Mouse (Mus musculus) neutrophil, adult 5-6 weeks (primary cell): ENCODE data around the gene Clptm1. TPM values are rescaled to one million over a fixed set of nuclear protein-coding genes. Genes with fewer than 3 reads are reported as not detected.
A peak's percentile ranks its signal among the peaks of the same experiment; 100 is the strongest.

Experiments
- ATAC-seq: fragments of 151-379, 151-347 bp; 2 replicates; pipeline ENCODE4 v1.8.0; 2017; ENCODE audit warnings: mild to moderate bottlenecking, moderate TSS enrichment; ENCODE audit not compliant: insufficient number of reproducible peaks, poor library complexity, low FRiP score, severe bottlenecking; ENCODE audit errors: extremely low read depth
- total RNA-seq: library from RNA; stranded (forward); fragments of 200-1000 nt; gene quantifications from 2 replicates; pipeline ENCODE4 v1.2.3, GENCODE M21; 2017

The Clptm1 gene
- total RNA-seq: 45.9 and 51.4 TPM in 2 replicates

DNA sequence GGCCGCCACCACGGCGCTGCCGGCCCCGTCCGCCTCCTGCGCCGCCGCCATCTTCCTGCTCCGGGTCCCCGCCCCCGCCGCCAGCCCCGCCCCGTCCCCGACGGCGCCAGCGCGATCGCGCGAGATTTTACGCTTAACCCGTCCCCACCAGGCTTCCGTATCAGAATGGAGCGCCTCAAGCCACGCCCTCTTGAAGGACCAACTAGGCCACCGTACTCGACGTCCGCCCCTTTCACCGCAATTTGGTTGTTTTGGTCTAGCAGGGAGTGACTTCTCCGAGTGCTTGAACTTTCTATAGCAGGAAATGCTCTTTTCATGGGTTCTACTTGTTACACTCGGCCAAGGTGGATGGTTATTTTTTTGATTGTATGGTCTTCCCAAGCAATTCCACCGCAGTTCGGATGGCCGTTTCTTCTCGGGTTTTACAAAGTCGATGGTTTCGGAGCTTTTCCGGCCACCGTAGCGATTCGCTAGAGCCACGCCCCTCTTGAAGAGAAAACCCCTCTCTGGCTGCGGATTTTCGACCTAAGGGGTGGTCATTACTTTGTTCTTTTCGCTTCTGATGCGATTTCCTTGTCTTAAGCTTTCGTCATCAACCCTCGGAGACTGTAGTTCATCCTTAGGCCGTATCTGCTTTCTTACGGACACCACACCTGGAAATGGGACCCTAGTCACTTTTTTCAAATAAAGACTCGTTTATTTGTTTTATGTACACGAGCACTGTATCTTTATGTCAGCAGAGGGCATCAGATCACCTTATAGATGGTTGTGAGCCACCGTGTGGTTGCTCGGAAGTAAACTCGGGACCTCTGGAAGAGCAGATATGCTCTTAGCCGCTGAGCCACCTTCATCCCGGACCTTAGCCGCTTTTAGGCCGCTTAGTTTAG is at the start of gene Clptm1:
Gene Clptm1, minus strand, starts transcription at position 79 of the 887 bp plus-strand sequence.
- peak; percentile 78 for ATAC-seq

DNA sequence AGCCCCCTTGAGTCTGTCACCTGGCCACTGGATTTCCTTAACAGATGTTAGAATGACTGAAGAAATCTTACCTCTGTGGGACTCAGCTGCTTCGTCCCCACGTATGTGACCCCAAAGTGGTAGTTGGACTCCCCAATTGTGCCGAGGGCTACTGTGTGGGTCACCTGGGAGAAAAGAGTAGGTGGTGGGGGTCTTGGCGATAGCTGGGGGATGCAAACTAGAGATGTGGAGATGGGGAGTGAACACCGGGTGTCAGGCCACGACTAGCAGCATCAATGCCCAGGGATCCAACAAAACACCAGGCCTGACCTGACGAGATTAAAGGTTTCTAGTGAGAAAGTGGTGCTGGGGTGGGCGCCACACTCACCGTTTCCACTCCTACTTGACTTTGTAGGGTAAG is 48.8 kb upstream of the Clptm1 start:
- no peak for ATAC-seq

DNA sequence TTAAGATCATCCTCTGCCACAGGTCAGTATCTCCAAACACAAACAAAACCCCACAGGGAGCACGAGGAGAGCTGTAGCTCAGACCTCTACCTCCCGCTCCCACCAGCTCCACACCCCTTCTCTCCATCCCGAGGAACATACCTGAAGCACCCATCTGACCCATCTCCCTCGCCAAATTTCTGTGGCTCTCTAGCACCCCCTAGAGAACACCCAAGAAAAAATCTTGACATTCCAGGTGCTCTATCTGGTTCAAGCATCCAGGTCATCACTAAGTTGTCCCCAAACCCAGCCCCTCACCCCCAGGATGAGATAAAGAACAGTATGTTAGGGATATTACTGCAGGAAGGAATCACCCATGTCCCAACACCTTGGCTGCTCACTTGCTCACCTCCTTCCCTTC is 48.4 kb upstream of the Clptm1 start:
- no peak for ATAC-seq

DNA sequence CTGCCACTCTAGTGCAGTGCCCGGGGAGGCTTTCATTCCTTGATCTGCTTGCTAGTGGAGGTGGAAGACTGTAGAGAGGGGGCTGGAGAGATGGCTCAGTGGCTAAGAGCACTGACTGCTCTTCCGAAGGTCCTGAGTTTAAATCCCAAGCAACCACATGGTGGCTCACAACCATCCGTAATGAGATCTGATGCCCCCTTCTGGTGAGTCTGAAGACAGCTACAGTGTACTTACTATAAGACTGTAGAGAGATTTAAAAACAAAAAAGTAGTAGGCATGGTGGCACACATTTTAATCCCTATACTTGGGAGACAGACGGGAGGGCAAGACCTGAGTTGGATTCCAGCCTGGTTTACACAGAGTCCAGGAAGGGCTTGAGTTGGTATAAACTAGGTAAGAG is 47.6 kb upstream of the Clptm1 start:
- ATAC-seq: no peak

DNA sequence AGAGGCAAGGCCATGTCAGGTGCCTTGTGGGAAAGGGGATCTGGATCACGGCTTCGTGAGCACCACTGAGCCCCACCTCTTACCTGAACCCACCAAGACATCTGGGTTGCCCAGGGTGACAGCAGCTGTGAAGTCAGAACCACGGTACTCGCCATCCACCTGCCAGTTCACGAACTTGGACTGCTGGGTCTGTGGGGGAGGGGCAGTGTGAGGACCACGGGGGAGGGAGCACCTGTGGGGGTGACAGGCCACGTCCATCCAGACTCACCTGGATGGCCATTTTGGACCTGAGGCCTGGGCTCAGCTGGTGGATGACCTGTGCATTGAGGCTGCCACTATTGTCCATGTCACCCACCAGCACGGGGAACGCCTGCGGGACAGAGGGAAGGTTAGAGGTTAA is 45.8 kb upstream of the Clptm1 start:
- no peak for ATAC-seq

DNA sequence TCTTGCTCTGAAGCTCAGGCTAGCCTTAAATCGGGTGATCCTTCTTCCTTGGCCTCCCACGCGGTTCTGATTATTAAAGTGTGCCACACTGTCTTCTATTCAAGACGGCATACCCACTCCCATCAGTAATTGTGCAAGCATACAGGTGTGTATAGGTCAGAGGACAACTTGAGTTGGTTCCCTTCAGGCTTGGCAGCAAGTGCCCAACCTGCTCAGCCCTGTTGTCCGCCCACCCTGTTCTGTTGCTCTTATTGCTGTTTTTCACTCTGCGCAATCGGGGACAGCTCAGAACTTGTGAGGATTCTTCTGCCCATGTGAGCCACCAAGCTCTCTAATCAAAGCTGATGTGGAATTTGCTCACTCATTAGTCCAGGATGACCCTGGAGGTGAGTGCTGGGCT is 40.4 kb upstream of the Clptm1 start:
- ATAC-seq: no peak

DNA sequence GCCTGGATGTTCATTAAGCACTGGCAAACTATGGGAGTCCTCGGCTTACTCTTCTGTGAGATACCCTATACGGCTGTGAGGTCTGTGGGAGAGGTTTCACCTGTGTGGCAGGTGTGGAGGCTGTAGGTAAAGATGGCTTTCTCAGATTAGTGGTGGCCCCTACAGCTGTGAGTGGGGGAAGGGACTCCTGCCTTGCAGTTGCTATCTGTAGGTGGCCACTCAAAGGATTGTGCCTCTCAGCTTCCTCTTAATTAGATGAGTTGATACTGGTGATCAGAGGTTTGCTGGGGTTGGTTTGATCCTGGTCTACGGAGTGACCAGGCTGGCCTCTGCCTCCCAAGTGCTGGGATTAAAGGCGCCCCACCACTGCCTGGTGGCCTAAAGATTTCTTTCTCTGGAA is 39.6 kb upstream of the Clptm1 start:
- no peak for ATAC-seq

DNA sequence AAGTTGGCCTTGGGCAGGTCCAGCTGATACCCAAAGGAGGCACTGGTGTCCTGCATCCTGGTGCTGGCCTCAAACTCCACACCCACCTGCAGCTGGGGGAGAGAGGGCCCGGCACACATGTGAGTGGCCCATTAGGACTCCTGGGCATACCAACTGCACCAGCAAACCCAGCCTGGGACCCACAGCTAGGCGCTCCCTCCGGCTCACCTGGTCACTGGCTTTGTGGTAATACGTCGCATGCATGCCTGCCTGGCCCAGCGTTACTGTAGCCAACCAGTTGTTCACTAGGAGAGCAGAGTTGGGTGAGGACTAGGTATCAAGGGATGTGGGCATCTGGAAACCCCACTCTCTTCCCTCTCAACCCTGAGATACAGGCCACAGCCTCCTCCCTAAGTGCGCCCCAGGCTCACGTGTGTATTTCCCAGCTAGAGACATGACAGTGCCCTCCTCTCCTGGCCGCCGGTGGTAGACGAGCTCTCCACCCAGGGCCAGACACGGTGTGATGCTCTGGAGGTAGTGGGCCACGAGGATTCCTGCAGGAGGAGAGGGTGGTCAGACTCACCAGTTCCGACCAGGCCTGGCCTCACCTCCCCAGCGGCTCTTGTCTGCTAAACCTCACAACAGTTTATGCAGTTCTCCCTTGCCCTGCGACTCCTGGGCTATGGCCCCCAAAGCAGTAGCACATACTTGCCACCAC is 38.2 kb upstream of the Clptm1 start:
- ATAC-seq: no peak

DNA sequence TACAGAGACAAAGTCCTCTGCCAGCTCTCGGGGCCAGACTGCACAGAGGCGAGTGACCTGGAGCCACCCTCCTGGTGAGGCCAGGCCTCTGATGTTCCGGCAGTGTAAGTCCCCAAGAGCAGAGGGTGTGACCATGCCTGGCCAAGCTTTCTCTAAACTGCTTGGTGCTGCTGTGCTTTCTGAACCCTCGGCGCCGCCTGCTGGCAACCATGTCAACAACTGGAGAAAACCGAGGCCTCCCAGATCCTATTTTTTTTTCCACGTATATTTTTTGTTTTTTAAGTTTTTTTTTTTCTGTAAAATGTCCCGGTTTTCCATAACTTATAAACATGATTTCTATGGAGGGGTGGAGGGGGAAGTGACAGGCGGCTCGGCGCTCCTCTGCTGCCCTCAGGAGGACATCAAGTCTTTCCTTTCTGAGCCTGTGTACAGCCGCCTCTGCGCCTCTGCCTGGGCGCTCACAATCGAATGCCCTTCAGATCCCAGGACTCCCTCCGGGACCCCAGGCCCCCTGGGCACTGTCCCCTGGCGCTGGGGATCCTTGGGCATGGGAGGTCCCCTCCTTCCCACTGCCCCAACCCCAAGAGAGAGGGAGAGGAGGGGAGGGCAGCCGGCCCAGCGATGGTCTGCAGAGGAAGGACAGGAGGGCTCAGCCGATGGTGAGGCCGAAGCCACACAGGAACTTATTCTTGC is 36.4 kb upstream of the Clptm1 start:
- ATAC-seq: no peak

DNA sequence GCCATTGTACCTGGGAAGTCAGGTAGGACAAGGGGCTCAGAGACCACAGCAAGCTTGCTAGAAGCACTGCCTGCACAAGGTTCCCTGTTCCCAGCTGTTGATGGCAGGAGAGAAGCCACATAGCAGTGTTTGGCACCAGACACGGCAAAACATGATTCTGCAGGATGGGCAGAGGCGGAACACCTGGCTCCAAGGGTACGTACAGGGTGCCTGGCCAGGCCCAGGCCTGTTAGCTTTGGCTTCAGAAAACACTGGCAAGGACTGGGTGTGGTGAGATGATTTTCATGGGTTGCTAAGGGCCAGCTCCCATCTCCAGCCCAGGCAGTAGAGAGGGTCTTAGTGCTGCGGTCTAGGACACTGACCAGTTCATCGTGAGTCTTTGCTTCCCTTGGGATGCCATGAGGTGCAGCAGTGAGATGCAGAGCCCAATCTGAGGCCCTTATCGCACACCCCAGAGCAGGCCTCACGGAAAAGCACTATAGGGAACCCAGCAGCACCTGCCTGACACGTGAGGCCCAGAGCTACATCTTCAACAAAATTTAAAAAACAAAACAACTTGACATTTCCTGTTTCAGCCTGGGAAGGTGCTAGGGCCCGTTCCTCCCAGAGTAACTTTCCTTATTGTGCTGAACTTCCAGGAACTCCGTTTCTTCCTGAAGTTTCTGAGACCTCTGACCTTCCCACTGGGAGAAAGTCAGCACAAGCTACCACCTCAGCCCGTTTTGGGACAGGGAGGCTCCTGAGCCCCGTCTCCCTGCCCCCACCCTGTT is 35.7 kb upstream of the Clptm1 start:
- ATAC-seq: no peak

DNA sequence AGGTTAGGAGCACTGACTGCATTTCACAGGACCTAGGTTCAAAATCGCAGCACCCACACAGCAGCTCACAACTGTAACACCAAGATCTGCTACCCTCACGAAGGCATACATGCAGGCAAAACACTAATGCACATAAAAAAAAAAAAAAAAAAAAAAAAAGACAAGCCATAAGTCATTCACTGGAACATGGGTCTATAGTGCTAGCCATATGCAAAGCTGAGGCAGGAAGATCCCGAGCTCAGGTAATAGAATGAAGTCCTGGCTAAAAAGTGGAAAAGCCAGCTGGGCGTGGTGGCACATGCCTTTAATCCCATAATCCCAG is 35.0 kb upstream of the Clptm1 start:
- ATAC-seq: no peak

DNA sequence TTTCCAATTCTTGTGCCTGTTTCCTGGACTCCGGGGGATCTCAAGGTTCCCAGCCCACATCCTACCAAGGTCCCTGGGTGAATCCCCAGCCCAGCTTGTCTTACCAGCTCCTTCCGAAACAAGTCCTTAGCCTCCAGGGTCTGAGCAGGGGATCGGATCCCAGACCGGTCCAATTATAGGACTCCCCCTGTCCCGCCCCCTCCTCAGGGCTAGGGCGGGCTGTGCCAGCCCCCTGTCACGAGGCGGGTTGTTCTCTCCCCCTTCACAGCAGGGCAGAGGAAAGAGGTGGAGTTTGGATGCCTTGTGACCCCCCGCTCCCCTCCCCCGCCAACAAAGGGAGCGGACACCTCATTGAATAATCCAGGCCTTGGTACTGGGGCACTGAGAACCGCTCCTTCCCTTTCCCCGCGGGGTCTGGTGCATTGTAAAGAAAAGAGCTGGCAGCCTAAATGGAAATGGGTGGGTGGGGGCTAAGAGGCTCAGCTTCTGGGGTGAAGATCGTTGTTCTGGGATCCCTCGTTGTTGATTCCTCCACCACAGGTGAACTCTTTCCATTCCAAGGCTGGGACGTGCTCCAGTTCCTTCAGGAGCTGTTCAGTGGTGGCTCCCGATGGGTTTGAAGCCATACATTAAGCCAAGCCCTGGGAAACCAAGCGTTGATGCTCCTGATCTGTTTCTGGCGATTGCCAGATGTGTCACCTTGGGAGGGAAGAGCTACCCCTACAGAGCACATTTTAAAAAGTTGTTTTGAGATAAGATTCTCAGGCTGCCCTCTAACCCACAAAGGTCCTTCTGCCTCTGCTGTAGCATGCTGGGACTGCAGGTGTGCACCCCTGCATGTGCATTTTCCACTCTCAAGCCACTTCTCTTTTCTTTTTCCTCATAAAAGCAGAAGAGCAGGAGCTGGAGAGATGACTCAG is 34.3 kb upstream of the Clptm1 start, which contains the start of gene Apoe:
Gene Apoe, minus strand, starts transcription at position 282 of the 920 bp plus-strand sequence.
- ATAC-seq: peak; percentile 56

DNA sequence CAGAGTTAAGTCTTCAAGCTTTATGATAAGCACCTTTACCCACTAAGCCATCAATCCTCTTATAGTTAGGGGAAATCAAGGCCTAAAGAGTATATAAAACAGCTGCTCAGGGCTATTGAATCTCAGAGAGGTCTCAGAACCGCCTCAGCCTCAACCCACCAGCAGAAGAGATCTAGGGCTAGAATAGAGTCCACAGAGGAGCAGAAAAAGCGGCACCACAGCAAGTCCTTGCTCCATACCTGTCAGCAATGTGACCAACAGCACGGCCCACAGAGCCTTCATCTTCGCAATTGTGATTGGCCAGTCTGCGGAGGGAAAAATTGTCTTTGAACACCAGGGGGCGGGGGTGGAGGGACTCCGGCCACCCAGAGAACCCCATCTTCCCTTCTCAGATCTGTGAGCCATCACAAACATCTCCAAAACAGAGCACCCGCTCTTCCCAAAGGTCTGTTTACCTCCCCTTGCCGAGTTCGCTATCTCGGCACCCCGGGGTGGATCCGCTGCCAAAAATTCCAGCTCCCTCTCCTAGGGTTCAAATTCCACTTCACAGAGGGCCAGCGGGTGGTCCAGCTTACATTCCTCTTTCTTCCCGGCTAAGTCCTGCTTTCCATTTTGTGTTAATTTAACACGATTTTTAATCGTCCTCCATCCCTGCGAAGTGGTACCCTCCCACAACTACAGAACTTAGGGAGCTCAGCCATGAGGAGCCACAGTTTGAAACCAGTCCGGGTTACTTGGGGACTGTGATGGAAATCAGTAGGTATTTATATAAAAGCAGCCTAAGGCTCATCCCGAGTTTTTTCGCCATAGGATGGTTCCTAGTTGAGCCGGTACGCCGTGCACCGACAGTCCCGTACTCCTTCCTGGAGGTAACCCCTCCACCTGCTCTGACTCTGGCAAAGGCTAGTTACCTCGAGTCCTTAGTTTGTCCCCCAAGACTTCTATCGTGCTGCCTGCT is 33.4 kb upstream of the Clptm1 start:
- ATAC-seq: peak; percentile 33; the same call in 1 of the 2 replicates

DNA sequence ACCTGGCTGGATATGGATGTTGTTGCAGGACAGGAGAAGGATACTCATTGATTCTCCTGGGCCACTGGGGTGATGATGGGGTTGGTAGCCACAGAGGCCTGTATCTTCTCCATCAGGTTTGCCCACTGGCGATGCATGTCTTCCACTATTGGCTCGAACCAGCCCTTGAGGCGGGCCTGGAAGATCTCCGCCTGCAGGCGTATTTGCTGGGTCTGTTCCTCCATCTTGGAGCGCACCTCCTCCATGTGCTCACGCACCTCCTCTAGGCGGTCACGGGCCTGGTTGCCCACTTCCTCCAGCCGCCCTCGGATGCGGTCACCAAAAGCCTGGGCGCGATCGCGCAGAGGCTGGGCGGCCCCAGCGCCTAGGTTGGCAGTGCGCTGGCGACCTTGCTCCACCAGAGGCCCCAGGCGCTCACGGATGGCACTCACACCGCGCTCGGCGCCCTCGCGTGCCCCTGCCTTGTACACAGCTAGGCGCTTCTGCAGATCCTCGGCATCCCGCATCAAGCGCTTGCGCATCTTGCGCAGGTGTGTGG is 31.6 kb upstream of the Clptm1 start:
- no peak for ATAC-seq

DNA sequence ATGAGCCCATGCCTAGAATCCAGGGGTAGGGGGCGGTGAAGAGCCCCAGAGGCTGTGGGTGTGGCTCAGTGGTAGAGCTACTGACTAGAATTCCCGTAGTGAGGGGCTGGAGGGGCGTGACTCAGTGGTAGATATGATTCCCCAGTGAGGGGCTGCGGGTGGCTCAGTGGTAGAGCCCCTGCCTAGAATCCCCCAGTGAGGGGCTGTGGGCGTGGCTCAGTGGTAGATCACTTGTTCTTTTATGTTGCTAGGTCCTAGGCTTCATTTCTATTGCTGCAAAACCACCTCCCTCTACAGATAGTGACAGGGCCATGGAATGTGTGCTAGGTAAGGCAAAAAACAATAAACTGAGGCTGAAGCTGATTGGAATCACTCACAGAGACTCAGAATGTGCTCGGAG is 31.0 kb upstream of the Clptm1 start:
- no peak for ATAC-seq

DNA sequence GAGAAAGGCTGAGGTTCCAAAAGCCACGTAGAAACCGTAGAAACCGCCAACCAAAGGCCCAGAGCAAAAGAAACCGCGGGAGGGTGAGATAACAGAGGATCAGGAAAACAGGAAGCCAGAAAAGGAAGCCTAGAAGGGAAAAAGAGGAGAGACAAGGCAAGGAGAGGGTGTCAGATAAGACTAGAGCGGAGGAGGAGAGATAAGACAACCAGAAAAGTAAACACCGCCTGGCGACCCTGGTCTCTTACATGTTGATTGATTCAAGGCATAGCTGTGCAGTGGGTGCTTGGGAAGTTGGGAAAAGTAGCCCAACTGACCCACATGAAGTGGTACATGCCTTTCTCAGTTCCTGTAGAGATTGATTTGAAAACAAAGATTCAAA is 30.4 kb upstream of the Clptm1 start:
- ATAC-seq: no peak
